Mouse (Mus musculus): ENCODE results near the gene Metrn.

DNA sequence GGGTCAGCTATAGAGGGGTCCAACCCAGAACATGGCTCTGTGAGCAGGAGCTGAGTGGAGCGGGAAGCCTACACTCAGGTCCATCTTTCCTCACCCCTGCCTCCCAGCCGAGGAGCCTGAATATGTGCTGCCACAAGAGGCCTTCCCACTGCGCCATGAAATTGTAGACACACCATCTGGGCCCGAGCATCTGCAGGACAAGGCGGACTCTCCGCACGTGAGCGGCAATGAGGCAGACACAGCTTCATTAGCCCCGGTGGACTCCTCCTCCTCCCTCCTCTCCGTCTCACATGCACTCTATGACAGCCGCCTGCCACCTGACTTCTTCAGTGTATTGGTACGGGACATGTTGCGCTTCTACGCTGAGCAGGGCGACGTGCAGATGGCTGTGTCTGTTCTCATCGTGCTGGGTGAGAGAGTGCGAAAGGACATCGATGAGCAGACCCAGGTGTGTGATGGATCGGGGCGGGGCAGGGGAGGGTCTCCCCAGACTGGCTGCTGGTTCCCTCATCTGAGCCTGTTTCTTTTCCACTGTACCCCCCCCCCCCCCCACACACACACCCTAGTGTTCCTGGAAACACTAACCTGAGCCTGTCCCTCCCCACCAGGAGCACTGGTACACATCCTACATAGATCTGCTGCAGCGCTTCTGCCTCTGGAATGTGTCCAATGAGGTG, 30.7 kb upstream of the Metrn start:
- TF ChIP-seq CTCF (IDR thresholded peaks at IDR 0.05; ENCODE audit: control insufficient read depth, insufficient read depth, low read length) (no peak), POLR2A (IDR thresholded peaks at IDR 0.05; ENCODE audit: borderline replicate concordance, control insufficient read depth, low read depth, low read length) (no peak)

Measured in bone marrow, adult 2 months (tissue).